ENCODE assay signal across 8 mouse cellular contexts in genomic region chr2:156547123-156547891, GRCm38 (mm10). TPM values are rescaled to one million over a fixed set of nuclear protein-coding genes. Genes with fewer than 3 reads are reported as not detected.
DNase-seq lines count a peak whose midpoint lies in the region; ATAC-seq and TF ChIP-seq lines count a peak whose summit lies in the region.

Aar2 (plus strand) TSS chr2:156547584.

- H3K9me3 ChIP-seq in heart, embryonic 14.5 days (ENCODE audit: control insufficient read depth, low read length) = no peaks in the 10 kb centered on the region
- no peaks in the 10 kb centered on the region for H3K9me3 ChIP-seq in liver, embryonic 14.5 days (ENCODE audit: control insufficient read depth, low read length)
- no peaks in the 10 kb centered on the region for H3K9me3 ChIP-seq in neural tube, embryonic 11.5 days (ENCODE audit: control insufficient read depth, low read length)

- peak within 1 kb of the TSS; percentile 57 to 63; a peak in 3 of 4 replicates for H3K27ac ChIP-seq in heart, embryonic 14.5 days (replicated peaks in 1 of 2; ENCODE audit: control insufficient read depth in 1 of 2, insufficient read depth in 1 of 2, low read depth in 2 of 2, low read length in 2 of 2)
- H3K27ac ChIP-seq in liver, embryonic 14.5 days = no peak within 1 kb of the TSS
- peak within 1 kb of the TSS; percentile 29; the same call in 1 of the 2 replicates for H3K27ac ChIP-seq in neural tube, embryonic 11.5 days (ENCODE audit: low read depth, low read length)

- peak within 1 kb of the TSS; percentile 89 for H3K9ac ChIP-seq in heart, embryonic 14.5 days (ENCODE audit: low read length)
- peak within 1 kb of the TSS; percentile 80 for H3K9ac ChIP-seq in liver, embryonic 14.5 days (replicated peaks)
- H3K9ac ChIP-seq in neural tube, embryonic 11.5 days (ENCODE audit: low read length) = peak within 1 kb of the TSS; percentile 87

- 6% methylated on average over 39 of the region's 39 CpGs for WGBS in heart, embryonic 14.5 days
- WGBS in liver, embryonic 14.5 days (ENCODE audit: insufficient replicate concordance) = 4% methylated on average over 39 of the region's 39 CpGs
- WGBS in neural tube, embryonic 11.5 days = 5% methylated on average over 39 of the region's 39 CpGs

- H3K4me2 ChIP-seq in heart, embryonic 14.5 days (ENCODE audit: low read length) = peak within 1 kb of the TSS; percentile 75
- peak within 1 kb of the TSS; percentile 84 for H3K4me2 ChIP-seq in liver, embryonic 14.5 days (ENCODE audit: low read depth)
- peak within 1 kb of the TSS; percentile 71 for H3K4me2 ChIP-seq in neural tube, embryonic 11.5 days (ENCODE audit: low read depth)

- no peaks in the 10 kb centered on the region for H3K27me3 ChIP-seq in heart, embryonic 14.5 days (ENCODE audit: control insufficient read depth, insufficient read depth, low read length)
- no peaks in the 10 kb centered on the region for H3K27me3 ChIP-seq in liver, embryonic 14.5 days (ENCODE audit: control insufficient read depth, insufficient read depth, low read length)
- H3K27me3 ChIP-seq in neural tube, embryonic 11.5 days (ENCODE audit: control insufficient read depth, insufficient read depth, low read length) = no peaks in the 10 kb centered on the region

- H3K36me3 ChIP-seq in heart, embryonic 14.5 days (ENCODE audit: control insufficient read depth, insufficient read depth, low read length) = peaks cover 18% of the 10 kb centered on the region
- H3K36me3 ChIP-seq in liver, embryonic 14.5 days (replicated peaks; ENCODE audit: control insufficient read depth, insufficient read depth, low read depth) = peaks cover 4% of the 10 kb centered on the region; the same call in 1 of the 2 replicates
- H3K36me3 ChIP-seq in neural tube, embryonic 11.5 days (ENCODE audit: control insufficient read depth, insufficient read depth, low read length) = peaks cover 8% of the 10 kb centered on the region

- H3K4me3 ChIP-seq in heart, embryonic 14.5 days (ENCODE audit: control insufficient read depth in 1 of 2, insufficient read depth in 1 of 2, low read depth in 1 of 2, low read length in 2 of 2) = peak within 1 kb of the TSS; percentile 75 to 88
- peak within 1 kb of the TSS; percentile 71 to 72 for H3K4me3 ChIP-seq in liver, embryonic 14.5 days (ENCODE audit: insufficient read depth in 1 of 2, low read depth in 2 of 2, low read length in 2 of 2)
- peak within 1 kb of the TSS; percentile 70 for H3K4me3 ChIP-seq in neural tube, embryonic 11.5 days (ENCODE audit: low read depth, low read length)

- TF ChIP-seq EP300 in liver, embryonic 14.5 days (IDR thresholded peaks at IDR 0.05; ENCODE audit: low read depth) = 0 out of 2 replicates have a peak, but pooled peaks have one; percentile 16

- peaks cover 2 to 10% of the 10 kb centered on the region in 2 experiments; a peak in 3 of 4 replicates for H3K4me1 ChIP-seq in heart, embryonic 14.5 days (ENCODE audit: control insufficient read depth in 2 of 2, insufficient read depth in 2 of 2, low read length in 2 of 2)
- peaks cover 7 to 9% of the 10 kb centered on the region in 2 experiments for H3K4me1 ChIP-seq in liver, embryonic 14.5 days (replicated peaks; ENCODE audit: control insufficient read depth in 2 of 2, insufficient read depth in 2 of 2, low read length in 1 of 2)
- H3K4me1 ChIP-seq in neural tube, embryonic 11.5 days (ENCODE audit: control insufficient read depth, insufficient read depth, low read length) = peaks cover 5% of the 10 kb centered on the region; the same call in 1 of the 2 replicates

- ATAC-seq in CD4-positive, CD25-positive, alpha-beta regulatory T cell, adult 4 months = peak; percentile 82
- ATAC-seq in heart, embryonic 14.5 days (ENCODE audit: insufficient number of reproducible peaks, insufficient read depth, low FRiP score, low read depth) = no peak
- peak; percentile 67; the same call in 1 of the 2 replicates for ATAC-seq in liver, embryonic 14.5 days (ENCODE audit: insufficient read depth)
- no peak for ATAC-seq in neural tube, embryonic 11.5 days (ENCODE audit: insufficient read depth, low FRiP score, low TSS enrichment)

- TF ChIP-seq CTCF in liver, embryonic 14.5 days (IDR thresholded peaks at IDR 0.05; ENCODE audit: low read depth) = no peak

- DNase-seq in c-Kit-negative CD71-positive TER-119-positive erythroid progenitor cells, embryonic 14.5 days (ENCODE audit: low read depth, low spot score) = peak; percentile 72
- peak; percentile 44 for DNase-seq in fibroblast of lung, adult 2 months (ENCODE audit: low read depth)
- peak; percentile 84 for DNase-seq in kidney, postnatal 14 days
- peak; percentile 69 to 72 (median 72) for DNase-seq in liver, embryonic 14.5 days (ENCODE audit: low read depth in 3 of 3, low spot score in 3 of 3)
- DNase-seq in neural tube, embryonic 11.5 days (ENCODE audit: low spot score) = peak; percentile 87
- DNase-seq in telencephalon, adult 2 months (ENCODE audit: low read depth, low spot score) = peak; percentile 73

RNA-seq across cellular contexts. Expression of gene Aar2, which starts in this region (rescaled TPM):
- 10 to 100 TPM; 32.9 to 42.8 TPM for polyA plus RNA-seq in CD4-positive, CD25-positive, alpha-beta regulatory T cell, adult 4 months (2017; shearing (Covaris generic))
- polyA plus RNA-seq in heart, embryonic 14.5 days (2014; fragmentation: Nextera tagmentation; extraction: Ambion mirVana) = 24.8 and 24.9 TPM in 2 replicates
- 5.9 and 6.0 TPM in 2 replicates for polyA plus RNA-seq in liver, embryonic 14.5 days (2012; rRNA removed)
- polyA plus RNA-seq in liver, embryonic 14.5 days (2014; fragmentation: Nextera tagmentation; extraction: Ambion mirVana) = 13.2 and 14.2 TPM in 2 replicates
- polyA plus RNA-seq in neural tube, embryonic 11.5 days (2014; fragmentation: Nextera tagmentation; extraction: Ambion mirVana) = 52.7 and 52.9 TPM in 2 replicates

Comparison
In these comparisons a context has a peak if more than half of its experiments do, and no peak if none do; other contexts are left out.
1. ATAC-seq: peak in CD4-positive, CD25-positive, alpha-beta regulatory T cell, adult 4 months (single experiment) and liver, embryonic 14.5 days (single experiment); none in heart, embryonic 14.5 days (single experiment) and neural tube, embryonic 11.5 days (single experiment).
2. Peak in every context shown above with its lines, with median percentiles within 50 percentile points of each other: DNase-seq, H3K4me2 ChIP-seq, H3K4me3 ChIP-seq and H3K9ac ChIP-seq.